Mouse (Mus musculus): ENCODE results near the gene Erg28. TPM values are rescaled to one million over a fixed set of nuclear protein-coding genes. Genes with fewer than 3 reads are reported as not detected.
A peak's percentile ranks its signal among the peaks of the same experiment; 100 is the strongest.

Gene Erg28
- polyA plus RNA-seq, 1 experiment, result 150 TPM

DNA sequence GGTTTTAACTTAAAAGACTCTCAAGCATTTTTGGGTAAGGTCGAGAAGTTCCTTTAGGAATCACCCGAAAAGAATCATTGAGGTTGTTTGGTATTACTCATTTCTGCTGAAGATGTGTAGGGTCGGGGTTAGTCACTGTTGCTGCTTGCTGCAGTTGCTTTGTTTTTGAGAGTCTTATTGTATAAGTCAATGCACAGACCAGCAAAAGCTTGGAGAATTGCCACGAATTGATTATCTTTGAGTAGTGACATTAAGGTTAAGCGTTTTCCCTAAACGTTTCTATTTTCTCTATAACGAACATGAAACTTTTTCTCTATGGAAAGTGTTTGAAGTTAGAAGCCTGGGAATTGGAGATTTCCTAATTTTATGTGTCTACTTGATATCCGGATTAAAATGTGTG is 1.0 kb upstream of the Erg28 start:
- TF ChIP-seq POLR2A (IDR thresholded peaks at IDR 0.05; ENCODE audit: low read depth, low read length), result no peak
- no peak for TF ChIP-seq CTCF (IDR thresholded peaks at IDR 0.05; ENCODE audit: borderline replicate concordance, insufficient read depth, low read length)
- Histone ChIP-seq H3K27ac (ENCODE audit: insufficient read depth, low read length) (peak overlapping the region; percentile 28), H3K4me3 (ENCODE audit: insufficient read depth, low read length) (peak overlapping the region; percentile 77), H3K4me1 (ENCODE audit: control insufficient read depth, insufficient read depth, low read length) (peaks cover 3% of the 10 kb centered on the region; the same call in 1 of the 2 replicates)

DNA sequence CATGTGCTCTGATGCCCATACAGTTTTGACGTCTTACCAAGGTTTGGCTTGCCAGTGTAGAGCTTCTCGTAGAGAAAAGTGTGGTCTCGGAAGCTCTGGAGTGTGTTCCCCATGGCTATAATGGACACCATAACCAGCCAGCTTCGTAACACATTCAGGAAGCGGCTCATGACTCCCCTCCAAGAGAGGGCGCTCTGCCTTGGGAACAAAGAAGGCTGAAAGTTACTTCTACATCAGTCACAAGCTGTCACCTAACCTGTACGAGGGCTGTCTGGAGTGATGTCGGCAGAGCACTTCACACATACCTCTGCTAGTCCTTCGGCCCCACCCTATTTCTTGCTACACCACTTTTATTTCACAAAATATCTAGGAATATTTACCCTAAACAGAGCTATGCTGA is 2.3 kb downstream of the Erg28 start:
- Histone ChIP-seq H3K27ac (ENCODE audit: insufficient read depth, low read length) (no peak overlapping the region), H3K4me3 (ENCODE audit: insufficient read depth, low read length) (no peak overlapping the region), H3K4me1 (ENCODE audit: control insufficient read depth, insufficient read depth, low read length) (peaks cover 3% of the 10 kb centered on the region; the same call in 1 of the 2 replicates)
- TF ChIP-seq POLR2A (IDR thresholded peaks at IDR 0.05; ENCODE audit: low read depth, low read length) (no peak), CTCF (IDR thresholded peaks at IDR 0.05; ENCODE audit: borderline replicate concordance, insufficient read depth, low read length) (no peak)

DNA sequence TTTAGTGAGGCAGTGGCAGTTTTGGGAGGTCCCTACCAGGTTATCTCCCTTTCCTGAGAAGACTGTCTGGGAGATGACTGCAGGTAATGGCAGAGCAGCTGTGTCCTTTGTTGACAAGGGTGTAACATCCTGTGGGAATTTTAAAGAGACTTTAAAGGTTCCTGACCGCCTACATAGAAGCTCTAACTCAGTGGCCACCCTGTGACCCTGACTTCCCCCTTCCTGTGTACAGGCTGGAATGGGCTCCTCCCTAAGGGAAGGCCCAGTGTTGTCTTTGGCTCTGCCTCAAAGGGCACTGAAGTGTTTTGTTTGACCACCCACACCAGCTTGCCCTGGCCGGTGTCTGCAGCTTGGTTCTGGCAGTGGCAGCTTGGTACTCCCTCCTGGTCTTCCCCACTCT is 10.8 kb downstream of the Erg28 start:
- H3K4me3 ChIP-seq (ENCODE audit: insufficient read depth, low read length), result no peak overlapping the region
- no peak overlapping the region for H3K27ac ChIP-seq (ENCODE audit: insufficient read depth, low read length)
- TF ChIP-seq CTCF (IDR thresholded peaks at IDR 0.05; ENCODE audit: borderline replicate concordance, insufficient read depth, low read length) (no peak), POLR2A (IDR thresholded peaks at IDR 0.05; ENCODE audit: low read depth, low read length) (no peak)
- no peaks in the 10 kb centered on the region for H3K4me1 ChIP-seq (ENCODE audit: control insufficient read depth, insufficient read depth, low read length)

DNA sequence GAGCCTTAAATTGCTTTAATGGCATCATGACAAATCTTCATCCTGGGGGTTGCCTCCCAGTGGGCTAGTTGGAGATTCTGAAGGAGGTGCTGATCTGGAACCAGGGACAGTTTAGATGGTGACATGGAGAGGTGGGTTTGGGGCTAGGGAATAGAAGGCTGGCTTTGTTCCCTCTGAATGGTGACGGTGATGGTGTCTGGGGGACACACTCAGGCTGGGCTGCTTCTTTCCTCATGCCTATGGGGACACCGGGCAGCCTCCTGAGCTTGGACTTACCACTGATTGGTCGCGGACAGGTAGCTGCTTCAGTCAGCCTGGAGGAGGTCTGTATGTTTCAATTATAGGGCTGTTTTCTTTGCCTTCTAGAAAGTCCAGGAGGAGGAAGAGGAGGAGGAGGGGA is 12.7 kb downstream of the Erg28 start:
- TF ChIP-seq POLR2A (IDR thresholded peaks at IDR 0.05; ENCODE audit: low read depth, low read length), result no peak
- TF ChIP-seq CTCF (IDR thresholded peaks at IDR 0.05; ENCODE audit: borderline replicate concordance, insufficient read depth, low read length), result no peak
- Histone ChIP-seq H3K4me3 (ENCODE audit: insufficient read depth, low read length) (no peak overlapping the region), H3K4me1 (ENCODE audit: control insufficient read depth, insufficient read depth, low read length) (no peaks in the 10 kb centered on the region), H3K27ac (ENCODE audit: insufficient read depth, low read length) (no peak overlapping the region)

- Histone ChIP-seq H3K4me3 (ENCODE audit: insufficient read depth, low read length) (no peak overlapping the region), H3K27ac (ENCODE audit: insufficient read depth, low read length) (no peak overlapping the region), H3K4me1 (ENCODE audit: control insufficient read depth, insufficient read depth, low read length) (no peaks in the 10 kb centered on the region)
- TF ChIP-seq POLR2A (IDR thresholded peaks at IDR 0.05; ENCODE audit: low read depth, low read length) (no peak), CTCF (IDR thresholded peaks at IDR 0.05; ENCODE audit: borderline replicate concordance, insufficient read depth, low read length) (no peak)
Observed at GRCm38 (mm10) chr12:85810959-85811358, 13.4 kb downstream of the Erg28 start.

GRCm38 (mm10) chr12:85809726-85810125 is 14.6 kb downstream of the Erg28 start:
- Histone ChIP-seq H3K4me1 (ENCODE audit: control insufficient read depth, insufficient read depth, low read length) (no peaks in the 10 kb centered on the region), H3K4me3 (ENCODE audit: insufficient read depth, low read length) (no peak overlapping the region), H3K27ac (ENCODE audit: insufficient read depth, low read length) (no peak overlapping the region)
- TF ChIP-seq POLR2A (IDR thresholded peaks at IDR 0.05; ENCODE audit: low read depth, low read length) (no peak), CTCF (IDR thresholded peaks at IDR 0.05; ENCODE audit: borderline replicate concordance, insufficient read depth, low read length) (no peak)

DNA sequence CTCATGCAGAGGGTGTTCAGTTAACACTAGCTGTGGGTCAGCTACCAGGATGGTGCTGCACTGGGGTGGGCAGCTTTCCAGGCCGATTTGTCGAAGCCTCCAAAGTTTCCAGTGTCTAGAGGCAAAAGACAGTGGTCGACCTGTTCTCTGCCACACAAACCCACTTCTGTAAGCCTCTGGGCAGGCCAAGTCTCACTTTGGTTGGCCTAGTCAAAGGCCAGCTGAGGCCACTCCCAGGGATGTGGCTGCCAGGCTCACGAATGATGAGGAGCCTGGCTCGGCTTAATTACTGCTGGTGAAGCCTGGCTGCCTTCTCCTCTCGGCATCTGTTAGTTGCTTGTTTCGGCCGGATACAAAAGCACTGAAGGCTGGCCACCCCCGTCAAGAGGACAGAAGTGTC is 24.3 kb downstream of the Erg28 start:
- Histone ChIP-seq H3K27ac (ENCODE audit: insufficient read depth, low read length) (no peak overlapping the region), H3K4me3 (ENCODE audit: insufficient read depth, low read length) (no peak overlapping the region), H3K4me1 (ENCODE audit: control insufficient read depth, insufficient read depth, low read length) (no peaks in the 10 kb centered on the region)
- no peak for TF ChIP-seq POLR2A (IDR thresholded peaks at IDR 0.05; ENCODE audit: low read depth, low read length)
- TF ChIP-seq CTCF (IDR thresholded peaks at IDR 0.05; ENCODE audit: borderline replicate concordance, insufficient read depth, low read length), result no peak

DNA sequence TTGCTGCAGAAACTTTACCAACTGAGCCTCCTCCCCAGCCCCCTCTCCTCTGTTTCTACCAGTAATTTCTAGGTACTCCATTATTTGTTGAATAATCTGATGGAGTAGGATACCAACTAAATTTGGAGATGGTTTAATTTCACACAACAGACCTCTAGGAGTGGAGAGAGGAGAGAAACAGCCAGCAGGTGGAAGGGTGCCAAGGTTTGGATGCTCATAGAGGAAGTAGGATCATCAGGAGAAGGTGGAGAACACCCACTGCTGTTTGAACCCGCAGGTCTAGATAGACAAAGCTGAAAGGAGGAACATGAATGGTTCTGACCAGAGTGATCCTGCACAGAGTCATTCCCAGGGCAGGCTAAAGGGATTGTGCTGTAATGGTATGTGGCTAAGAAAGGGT is 28.8 kb downstream of the Erg28 start:
- no peak overlapping the region for H3K27ac ChIP-seq (ENCODE audit: insufficient read depth, low read length)
- peaks cover 6% of the 10 kb centered on the region; the same call in 1 of the 2 replicates for H3K4me1 ChIP-seq (ENCODE audit: control insufficient read depth, insufficient read depth, low read length)
- no peak overlapping the region for H3K4me3 ChIP-seq (ENCODE audit: insufficient read depth, low read length)
- TF ChIP-seq POLR2A (IDR thresholded peaks at IDR 0.05; ENCODE audit: low read depth, low read length), result no peak

GRCm38 (mm10) chr12:85794094-85794493 is 30.3 kb downstream of the Erg28 start:
- Histone ChIP-seq H3K27ac (ENCODE audit: insufficient read depth, low read length) (no peak overlapping the region), H3K4me1 (ENCODE audit: control insufficient read depth, insufficient read depth, low read length) (peaks cover 6% of the 10 kb centered on the region; the same call in 1 of the 2 replicates), H3K4me3 (ENCODE audit: insufficient read depth, low read length) (no peak overlapping the region)
- no peak for TF ChIP-seq POLR2A (IDR thresholded peaks at IDR 0.05; ENCODE audit: low read depth, low read length)
- TF ChIP-seq CTCF (IDR thresholded peaks at IDR 0.05; ENCODE audit: borderline replicate concordance, insufficient read depth, low read length), result no peak

GRCm38 (mm10) chr12:85792821-85793346 is 31.5 kb downstream of the Erg28 start:
- TF ChIP-seq POLR2A (IDR thresholded peaks at IDR 0.05; ENCODE audit: low read depth, low read length) (no peak), CTCF (IDR thresholded peaks at IDR 0.05; ENCODE audit: borderline replicate concordance, insufficient read depth, low read length) (no peak)
- Histone ChIP-seq H3K27ac (ENCODE audit: insufficient read depth, low read length) (no peak overlapping the region), H3K4me1 (ENCODE audit: control insufficient read depth, insufficient read depth, low read length) (peaks cover 6% of the 10 kb centered on the region; the same call in 1 of the 2 replicates), H3K4me3 (ENCODE audit: insufficient read depth, low read length) (no peak overlapping the region)

DNA sequence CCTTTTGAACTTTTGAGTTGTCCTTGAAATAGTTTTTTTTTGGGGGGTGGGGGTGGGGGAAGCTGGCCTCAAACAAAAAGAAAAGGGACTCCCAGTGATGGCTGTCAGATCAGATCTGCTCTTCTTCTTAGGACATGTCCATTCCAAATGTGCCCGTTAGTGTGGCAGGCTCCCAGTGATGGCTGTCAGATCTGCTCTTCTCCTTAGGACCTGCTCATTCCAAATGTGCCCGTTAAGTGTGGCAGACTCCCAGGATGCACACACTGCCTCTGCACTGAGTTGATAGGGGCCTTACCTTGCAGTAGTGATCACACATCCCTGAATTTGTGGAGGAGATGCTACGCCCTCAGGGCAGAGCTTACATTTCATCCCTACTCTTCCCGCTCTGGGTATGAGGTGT is 32.2 kb downstream of the Erg28 start:
- Histone ChIP-seq H3K27ac (ENCODE audit: insufficient read depth, low read length) (no peak overlapping the region), H3K4me3 (ENCODE audit: insufficient read depth, low read length) (no peak overlapping the region)
- TF ChIP-seq CTCF (IDR thresholded peaks at IDR 0.05; ENCODE audit: borderline replicate concordance, insufficient read depth, low read length) (no peak), POLR2A (IDR thresholded peaks at IDR 0.05; ENCODE audit: low read depth, low read length) (no peak)

More for the DNA sequence above, 32.2 kb downstream of the Erg28 start:
- peaks cover 6% of the 10 kb centered on the region; the same call in 1 of the 2 replicates for H3K4me1 ChIP-seq (ENCODE audit: control insufficient read depth, insufficient read depth, low read length)

Measured in embryonic fibroblast, embryonic 13.5 days (primary cell).